Mouse (Mus musculus) liver, postnatal 0 days (tissue): ENCODE measurements at regions not wholly inside any gene's neighbourhood (a gene's known extent, or its start where the extent isn't known, plus 50 kb on each side); places are given as distances from the start of the nearest gene placed in this dataset.

Source experiments
- CTCF ChIP-seq: sonication (generic); IDR thresholded peaks from 2 replicates; pipeline ENCODE4 v1.5.1; 2016; ENCODE audit warnings: antibody characterized with exemption, low read depth
- EP300 ChIP-seq: IDR thresholded peaks from 2 replicates; pipeline ENCODE4 v1.6.1; 2016; ENCODE audit warnings: antibody characterized with exemption, low read depth, mild to moderate bottlenecking

DNA sequence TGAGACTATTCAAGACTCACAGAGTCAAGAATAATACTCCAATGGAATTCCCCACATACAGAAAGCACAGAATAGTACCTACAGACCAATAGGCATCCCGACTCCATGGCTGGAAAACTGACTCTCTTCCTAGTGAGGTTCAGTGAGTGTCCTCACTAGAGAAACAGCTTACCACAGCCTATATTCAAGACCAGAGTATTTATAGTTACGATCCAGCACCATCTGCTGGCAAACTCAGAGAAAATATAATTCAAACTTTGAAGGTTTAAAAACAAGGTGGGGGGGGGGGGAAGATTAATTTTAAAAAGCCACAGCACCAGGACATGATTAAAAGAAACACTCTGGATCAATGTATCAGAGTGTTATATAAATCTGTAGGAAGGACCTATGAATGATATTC, 590.2 kb upstream of the Vrk2 start:
- TF ChIP-seq CTCF: no peak
- no peak for TF ChIP-seq EP300
